Mouse (Mus musculus): Measurements from ENCODE around the gene Sdf2l1.
"Not testable (repeated sequence)": the region's sequence is repeated elsewhere in the genome, so short reads cannot be mapped to it uniquely, and the experiment has no call there.

Sdf2l1 gene

GRCm38 (mm10) chr16:17132089-17132905 lies at the start of gene Sdf2l1:
Sdf2l1 (minus strand) TSS chr16:17132383.
- peak; percentile 94 for DNase-seq (ENCODE audit: low read depth, low spot score)

GRCm38 (mm10) chr16:17181382-17181781 lies 49.2 kb upstream of the Sdf2l1 start:
- no peak for DNase-seq (ENCODE audit: low read depth, low spot score)

- no peak for DNase-seq (ENCODE audit: low read depth, low spot score)
Measured at GRCm38 (mm10) chr16:17179706-17180105, 47.5 kb upstream of the Sdf2l1 start.

GRCm38 (mm10) chr16:17177623-17178170 lies 45.5 kb upstream of the Sdf2l1 start:
- no peak for DNase-seq (ENCODE audit: low read depth, low spot score)

GRCm38 (mm10) chr16:17175765-17176164 lies 43.6 kb upstream of the Sdf2l1 start:
- DNase-seq (ENCODE audit: low read depth, low spot score), result no peak

- DNase-seq (ENCODE audit: low read depth, low spot score), result no peak
Measured at GRCm38 (mm10) chr16:17168049-17168448, 35.9 kb upstream of the Sdf2l1 start.

GRCm38 (mm10) chr16:17167179-17167578 lies 35.0 kb upstream of the Sdf2l1 start:
- DNase-seq (ENCODE audit: low read depth, low spot score), result no peak

- DNase-seq (ENCODE audit: low read depth, low spot score), result not testable (repeated sequence)
Measured at GRCm38 (mm10) chr16:17165478-17165877, 33.3 kb upstream of the Sdf2l1 start.

GRCm38 (mm10) chr16:17154346-17154745 lies 22.2 kb upstream of the Sdf2l1 start:
- DNase-seq (ENCODE audit: low read depth, low spot score), result no peak

- DNase-seq (ENCODE audit: low read depth, low spot score), result no peak
Measured at GRCm38 (mm10) chr16:17151874-17152273, 19.7 kb upstream of the Sdf2l1 start.

- no peak for DNase-seq (ENCODE audit: low read depth, low spot score)
Measured at GRCm38 (mm10) chr16:17150520-17151258, 18.5 kb upstream of the Sdf2l1 start.

- DNase-seq (ENCODE audit: low read depth, low spot score), result no peak
Measured at GRCm38 (mm10) chr16:17148084-17148483, 15.9 kb upstream of the Sdf2l1 start.

- no peak for DNase-seq (ENCODE audit: low read depth, low spot score)
Measured at GRCm38 (mm10) chr16:17147391-17147929, 15.3 kb upstream of the Sdf2l1 start.

GRCm38 (mm10) chr16:17146772-17147235 lies 14.6 kb upstream of the Sdf2l1 start, which contains the start of gene Ccdc116:
Ccdc116 (minus strand) TSS chr16:17147229.
- DNase-seq (ENCODE audit: low read depth, low spot score), result no peak

- no peak for DNase-seq (ENCODE audit: low read depth, low spot score)
Measured at GRCm38 (mm10) chr16:17144339-17144738, 12.2 kb upstream of the Sdf2l1 start, which contains the start of gene Ydjc. Ydjc (plus strand) TSS chr16:17144621.

- DNase-seq (ENCODE audit: low read depth, low spot score), result no peak
Measured at GRCm38 (mm10) chr16:17137355-17137754, 5.2 kb upstream of the Sdf2l1 start.

GRCm38 (mm10) chr16:17132906-17133200 lies 670 bp upstream of the Sdf2l1 start:
- DNase-seq (ENCODE audit: low read depth, low spot score), result no peak

GRCm38 (mm10) chr16:17131191-17132088 lies 743 bp downstream of the Sdf2l1 start:
- DNase-seq (ENCODE audit: low read depth, low spot score), result no peak

- no peak for DNase-seq (ENCODE audit: low read depth, low spot score)
Measured at GRCm38 (mm10) chr16:17127292-17127691, 4.9 kb downstream of the Sdf2l1 start.

- DNase-seq (ENCODE audit: low read depth, low spot score), result no peak
Measured at GRCm38 (mm10) chr16:17124871-17125520, 7.2 kb downstream of the Sdf2l1 start, which contains the start of gene 2610318N02Rik. 2610318N02Rik (minus strand) TSS chr16:17125167.

All from WW6 (cell line).